In genomic region chr7:59228866-59229182, GRCm38 (mm10) we compare ENCODE assay signal across 8 mouse cellular contexts. TPM values are rescaled to one million over a fixed set of nuclear protein-coding genes. Genes with fewer than 3 reads are reported as not detected.
DNase-seq lines count a peak whose midpoint lies in the region; ATAC-seq and TF ChIP-seq lines count a peak whose summit lies in the region.

No protein-coding gene starts in this region.

- H3K27me3 ChIP-seq in heart, embryonic 12.5 days (replicated peaks): no peaks in the 10 kb centered on the region
- no peaks in the 10 kb centered on the region for H3K27me3 ChIP-seq in forebrain, postnatal 0 days (ENCODE audit: insufficient read depth, low read length)

- intact Hi-C loops in gastrocnemius, postnatal 14 days (cut with DNase I; ENCODE audit: low total_unique reads): no loop called here

- peak; percentile 76 for ATAC-seq in heart, embryonic 12.5 days (ENCODE audit: insufficient number of reproducible peaks, low FRiP score)
- no peak; the same call in 1 of the 2 replicates for ATAC-seq in forebrain, postnatal 0 days
- peak; percentile 61 for ATAC-seq in megakaryocyte, adult 5-6 weeks (ENCODE audit: poor library complexity, severe bottlenecking)

- H3K4me3 ChIP-seq in heart, embryonic 12.5 days: peak overlapping the region; percentile 97
- H3K4me3 ChIP-seq in ES-E14 (ENCODE audit: insufficient read depth in 1 of 2, low read depth in 1 of 2, low read length in 2 of 2, poor library complexity in 1 of 2, severe bottlenecking in 1 of 2): peak overlapping the region; percentile 92 to 94
- peak overlapping the region; percentile 68 for H3K4me3 ChIP-seq in forebrain, postnatal 0 days (ENCODE audit: low read depth, low read length)

- H3K9ac ChIP-seq in heart, embryonic 12.5 days: peak overlapping the region; percentile 99
- peak overlapping the region; percentile 97 for H3K9ac ChIP-seq in ES-E14 (ENCODE audit: insufficient read depth, low read depth, low read length, poor library complexity, severe bottlenecking)
- peak overlapping the region; percentile 93 for H3K9ac ChIP-seq in forebrain, postnatal 0 days

- H3K9me3 ChIP-seq in heart, embryonic 12.5 days (replicated peaks): no peaks in the 10 kb centered on the region
- no peaks in the 10 kb centered on the region for H3K9me3 ChIP-seq in ES-E14 (ENCODE audit: control insufficient read depth, insufficient read depth, low read depth, low read length)
- H3K9me3 ChIP-seq in forebrain, postnatal 0 days (ENCODE audit: low read length): no peaks in the 10 kb centered on the region

- H3K4me2 ChIP-seq in heart, embryonic 12.5 days: peak overlapping the region; percentile 66
- peak overlapping the region; percentile 71 for H3K4me2 ChIP-seq in forebrain, postnatal 0 days (ENCODE audit: low read depth)

- under 1% methylated on average over 39 of the region's 39 CpGs for WGBS in heart, embryonic 12.5 days
- WGBS in forebrain, postnatal 0 days: under 1% methylated on average over 39 of the region's 39 CpGs

- no peak for DNase-seq in heart, adult 18-20 months
- no peak for DNase-seq in ES-E14 (ENCODE audit: low read depth, low spot score)
- no peak for DNase-seq in forebrain, postnatal 0 days
- no peak for DNase-seq in gastrocnemius, postnatal 14 days
- DNase-seq in layer of hippocampus, adult 9-10 months (ENCODE audit: low spot score): no peak
- DNase-seq in layer of hippocampus, postnatal 14 days (ENCODE audit: low spot score in 2 of 2): no peak

- H3K27ac ChIP-seq in heart, embryonic 12.5 days (ENCODE audit: poor library complexity, severe bottlenecking): peak overlapping the region; percentile 98
- H3K27ac ChIP-seq in ES-E14 (ENCODE audit: insufficient read depth, low read depth, low read length, poor library complexity, severe bottlenecking): peak overlapping the region; percentile 78
- peak overlapping the region; percentile 99 for H3K27ac ChIP-seq in forebrain, postnatal 0 days (ENCODE audit: low read depth, low read length)

- peaks cover 7% of the 10 kb centered on the region; the same call in 1 of the 2 replicates for H3K4me1 ChIP-seq in heart, embryonic 12.5 days (replicated peaks)
- H3K4me1 ChIP-seq in ES-E14 (ENCODE audit: control insufficient read depth in 2 of 2, insufficient read depth in 2 of 2, low read length in 2 of 2, poor library complexity in 1 of 2): peaks cover 0 to 2% of the 10 kb centered on the region in 2 experiments; a peak in 1 of 4 replicates
- H3K4me1 ChIP-seq in forebrain, postnatal 0 days (ENCODE audit: insufficient read depth): peaks cover 11% of the 10 kb centered on the region

- in situ Hi-C loops in ES-E14 (cut with MboI; ENCODE audit: low sequenced_read_pairs in 2 of 2, unreplicated experiment in 2 of 2): no loop called here

- peak; percentile 58 for TF ChIP-seq CTCF in forebrain, postnatal 0 days (IDR thresholded peaks at IDR 0.05; ENCODE audit: low read depth)

- no peaks in the 10 kb centered on the region for H3K36me3 ChIP-seq in heart, embryonic 12.5 days
- no peaks in the 10 kb centered on the region for H3K36me3 ChIP-seq in ES-E14 (ENCODE audit: control insufficient read depth, insufficient read depth, low read length, poor library complexity, severe bottlenecking)
- H3K36me3 ChIP-seq in forebrain, postnatal 0 days (ENCODE audit: insufficient read depth): no peaks in the 10 kb centered on the region

TF ChIP-seq in ES-E14, 5 proteins besides CTCF, POLR2A, EP300 and RAD21:
- TF ChIP-seq CHD2 (IDR thresholded peaks at IDR 0.05; ENCODE audit: low read depth, low read length) (no peak), ZC3H11A (IDR thresholded peaks at IDR 0.05; ENCODE audit: borderline replicate concordance, low read depth, low read length) (no peak)

RNA-seq across cellular contexts. Expression of gene Ube3a, which starts 0.3 kb away (rescaled TPM):
- polyA plus RNA-seq in heart, embryonic 12.5 days (2016; fragmentation: Nextera tagmentation; extraction: Ambion mirVana): 130 and 144 TPM in 2 replicates
- total RNA-seq in heart, adult 18-20 months (2021): 100 to 1,000 TPM; 136 to 142 TPM
- total RNA-seq in ES-E14 (2012; rRNA removed): 119 and 168 TPM in 2 replicates
- total RNA-seq in forebrain, postnatal 0 days (2014; rRNA removed): 97.5 and 129 TPM in 2 replicates
- 114 and 145 TPM in 2 replicates for polyA plus RNA-seq in forebrain, postnatal 0 days (2015; fragmentation: Nextera tagmentation; extraction: Ambion mirVana)
- total RNA-seq in megakaryocyte, adult 5-6 weeks (2015): 37.9 and 46.5 TPM in 2 replicates
- 51.1 and 80.3 TPM in 2 replicates for total RNA-seq in megakaryocyte, adult 5-6 weeks (2017)
- total RNA-seq in gastrocnemius, postnatal 14 days (2021): 10 to 100 TPM; 89.7 to 92.7 TPM
- total RNA-seq in layer of hippocampus, postnatal 14 days (2021): 100 to 1,000 TPM; 130 to 138 TPM
